Mouse (Mus musculus) right cerebral cortex, postnatal 36 days (tissue): Measurements from ENCODE around the gene Taf7l.

Experiments used
- DNase-seq, 2 experiments: peaks; one replicate each; pipeline ENCODE4 v3.0.0; 2022; ENCODE audit warnings: low spot score in 2 of 2, mixed read lengths in 1 of 2

Gene Taf7l

DNA sequence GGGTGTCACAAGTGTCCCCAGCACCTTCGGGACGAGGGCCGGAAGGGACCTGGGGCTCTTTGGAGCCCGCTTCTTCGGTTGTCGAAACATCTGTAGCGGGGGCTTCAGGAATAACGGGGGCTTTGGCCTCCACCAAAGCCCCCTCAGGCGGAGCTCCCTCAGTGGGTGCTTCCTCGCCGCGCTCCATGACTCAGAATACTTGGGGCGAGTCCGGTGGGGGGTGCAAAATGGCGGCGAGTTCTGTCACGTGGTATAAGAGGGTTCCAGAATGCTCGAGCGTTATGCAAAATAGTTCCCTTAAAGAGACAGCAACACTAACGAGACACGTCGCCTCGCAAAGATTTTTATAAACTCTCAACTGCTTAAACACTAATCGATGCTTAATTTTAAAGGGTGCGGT lies at the start of gene Taf7l:
Gene Taf7l, minus strand, starts transcription at position 201 of the 400 bp plus-strand sequence.
- DNase-seq: no peak

DNA sequence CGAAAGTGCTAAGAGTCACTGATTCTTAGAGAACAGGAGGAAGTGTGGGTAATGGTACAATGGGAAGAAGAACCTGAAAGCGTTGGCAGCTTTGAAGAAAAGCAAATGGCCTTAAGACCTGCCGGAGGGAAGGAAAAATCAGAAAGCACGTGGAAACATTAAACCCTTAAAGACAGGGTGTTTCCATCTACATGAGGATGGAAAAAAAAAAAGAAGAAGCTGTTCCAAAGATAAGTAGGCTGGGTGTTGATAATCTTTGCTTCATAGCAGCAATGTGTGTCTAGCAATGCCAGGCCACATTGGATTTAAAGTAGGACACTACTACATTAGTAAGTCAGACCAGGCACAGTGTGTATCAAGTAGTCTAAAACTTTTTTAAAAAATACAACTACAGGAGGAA lies 49.0 kb upstream of the Taf7l start:
- DNase-seq: no peak

DNA sequence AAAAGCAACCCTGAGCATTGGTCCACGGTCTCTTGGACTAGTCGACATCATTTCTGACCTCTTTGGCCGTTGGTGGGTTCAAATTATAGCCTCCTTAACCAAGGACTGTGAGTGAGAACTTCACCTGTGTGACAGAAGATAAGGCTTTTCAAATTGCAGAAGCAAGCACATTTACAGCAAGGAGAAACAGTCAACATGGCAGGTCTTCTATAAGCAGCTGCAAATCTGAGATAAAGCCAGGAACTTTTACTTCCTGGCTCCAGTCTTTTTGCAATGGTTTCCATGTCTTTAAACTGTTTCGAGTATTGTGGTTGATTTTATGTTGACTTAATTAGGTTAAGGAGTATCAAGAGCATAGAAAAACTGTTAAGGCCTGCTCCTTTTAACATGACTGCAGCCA lies 47.5 kb upstream of the Taf7l start:
- DNase-seq: no peak

DNA sequence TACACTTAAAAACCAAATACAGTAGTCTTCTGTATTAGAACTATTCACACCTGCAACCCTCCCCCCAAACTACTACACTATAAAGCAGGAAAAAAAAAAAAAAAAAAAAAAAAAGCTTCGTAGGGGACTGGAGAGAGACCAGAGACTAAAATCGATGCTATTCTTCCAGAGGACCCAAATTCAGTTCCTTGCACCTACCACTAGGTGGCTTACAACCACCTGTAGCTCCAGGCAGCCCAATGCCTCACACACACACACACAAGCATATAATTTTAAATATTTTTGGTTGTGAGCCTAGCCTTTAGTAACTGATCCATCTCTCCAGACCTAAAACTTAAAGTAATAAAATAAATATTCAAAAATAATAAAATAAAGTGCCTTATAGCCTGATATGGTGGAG lies 33.2 kb upstream of the Taf7l start:
- DNase-seq: no peak

DNA sequence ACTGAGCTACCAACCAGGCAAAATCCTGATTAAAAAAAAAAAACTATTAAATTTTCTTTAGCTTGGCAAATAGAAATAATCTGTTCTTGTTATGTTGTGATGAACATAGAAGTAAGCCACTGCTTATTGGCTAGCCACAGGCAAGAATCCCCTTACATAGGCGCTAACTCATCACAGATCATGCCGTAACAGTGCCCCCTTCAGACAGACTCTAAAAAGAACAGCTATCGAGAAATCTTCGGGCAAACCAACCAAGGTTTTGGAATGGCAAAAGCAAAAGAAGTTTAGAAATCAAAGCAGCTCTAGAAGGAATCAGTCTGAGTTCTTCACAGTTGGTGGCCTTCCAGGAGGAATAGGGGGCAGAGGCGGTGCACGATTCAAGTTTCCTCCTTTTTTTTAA lies 31.7 kb upstream of the Taf7l start:
- DNase-seq: no peak

DNA sequence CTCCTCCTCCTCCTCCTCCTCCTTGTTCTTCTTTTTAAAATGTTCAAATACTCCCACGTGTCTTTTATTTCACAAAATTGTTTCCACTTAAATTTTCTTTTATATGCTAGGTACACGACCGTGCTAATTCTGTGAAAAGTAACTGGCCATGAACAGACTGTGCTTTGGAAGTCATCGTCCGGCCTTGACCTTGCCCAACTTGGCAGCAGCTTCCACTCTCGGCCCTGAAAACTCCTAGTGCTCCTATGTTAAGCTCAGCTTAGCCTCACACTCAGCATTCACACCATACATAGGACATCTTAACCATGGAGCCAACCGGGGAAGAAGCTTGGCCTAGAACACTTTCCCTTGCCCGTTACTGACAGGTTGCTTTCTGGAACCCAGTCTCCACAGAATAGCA lies 24.4 kb upstream of the Taf7l start:
- DNase-seq: no peak

DNA sequence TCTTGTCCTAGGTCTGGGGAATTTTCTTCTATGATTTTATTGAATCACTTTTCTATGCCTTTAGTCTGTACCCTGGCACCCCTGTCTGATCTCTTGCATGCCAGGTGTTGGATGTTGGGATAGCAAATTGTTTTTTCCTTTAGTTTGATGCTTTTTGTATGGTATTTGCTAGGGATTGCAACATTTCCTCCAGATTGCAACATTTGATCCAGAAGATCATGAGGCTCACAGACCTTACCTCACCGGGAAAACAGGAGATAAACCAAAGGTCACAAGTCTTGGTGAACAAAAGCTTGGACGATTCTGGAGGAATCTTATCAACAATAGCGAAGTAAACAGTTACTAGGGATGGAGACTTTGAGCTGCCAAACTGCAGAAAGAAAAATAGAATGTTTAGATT lies 5.4 kb upstream of the Taf7l start:
- no peak for DNase-seq

DNA sequence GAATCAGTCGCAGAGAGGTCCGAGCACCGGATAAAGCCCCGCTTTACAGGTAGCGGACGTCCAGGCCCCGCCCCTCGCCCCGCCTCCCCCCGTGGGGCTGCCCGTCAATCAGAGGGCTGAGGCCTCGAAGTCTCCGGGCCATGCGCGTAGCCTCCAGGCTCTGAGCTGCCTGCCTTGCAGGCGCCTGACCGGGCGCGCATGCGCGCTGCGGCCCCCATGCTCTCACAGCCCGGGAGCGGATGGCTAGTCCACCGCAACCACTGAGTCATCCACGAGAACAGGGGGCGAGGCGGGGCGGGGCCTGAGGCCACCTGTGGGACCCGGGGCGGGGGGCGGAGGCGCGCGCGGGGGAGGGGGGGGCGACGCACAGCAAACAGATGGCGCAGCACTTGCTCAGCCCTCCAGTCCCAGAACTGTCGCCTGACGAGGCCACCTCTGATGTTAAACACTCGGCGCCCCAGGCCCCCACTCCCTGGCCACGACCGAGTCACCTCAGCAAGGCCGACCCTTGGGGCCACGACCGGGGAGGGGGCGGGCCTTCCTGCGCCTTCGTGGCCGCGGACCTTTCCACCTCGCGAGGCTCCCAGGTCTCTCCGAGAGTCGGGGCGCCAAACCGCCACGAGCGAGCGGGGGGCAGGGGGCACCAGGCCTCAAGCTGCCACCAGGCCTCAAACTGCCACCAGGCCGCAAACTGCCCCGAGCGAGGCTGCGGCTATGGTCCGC lies 1.1 kb downstream of the Taf7l start:
- DNase-seq: no peak

DNA sequence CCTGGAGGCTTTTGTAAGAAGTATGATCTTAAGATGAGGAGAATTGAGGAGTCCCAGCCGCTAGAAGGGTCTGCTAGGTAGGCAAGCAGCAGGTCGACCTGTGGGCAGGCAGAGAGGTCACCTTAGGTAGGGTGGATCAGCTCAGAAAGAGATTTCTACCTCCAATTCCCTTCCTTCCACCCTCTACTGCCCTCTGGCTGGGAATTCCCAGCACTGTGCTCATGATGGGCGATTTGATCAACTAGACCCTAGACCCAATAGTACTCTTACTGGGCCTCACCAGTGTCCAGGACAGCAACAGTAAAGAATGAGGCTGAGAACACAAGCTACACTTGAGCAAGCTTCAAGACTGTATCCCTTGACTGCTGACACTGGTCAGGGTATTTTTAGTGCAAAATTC lies 49.0 kb downstream of the Taf7l start:
- DNase-seq: no peak

DNA sequence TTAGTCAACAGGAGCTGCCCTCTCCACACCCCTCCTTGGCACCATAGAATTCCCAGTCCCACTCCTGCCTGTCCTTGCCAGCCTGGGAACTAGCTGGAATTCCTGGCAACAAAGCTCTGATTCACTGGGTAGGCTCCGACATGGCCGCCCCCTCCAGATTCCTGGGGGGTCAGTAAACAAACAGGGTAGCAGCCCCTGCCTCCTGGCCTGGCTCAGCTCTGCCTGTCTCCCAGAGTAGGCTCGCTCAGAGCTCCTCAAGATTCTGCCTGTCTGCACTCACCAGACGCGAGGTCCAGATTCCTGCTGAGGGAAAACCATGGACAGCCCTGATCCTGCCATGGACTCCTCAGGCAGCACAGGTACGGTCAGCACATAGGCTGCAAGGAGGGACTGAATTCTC lies 49.5 kb downstream of the Taf7l start:
- no peak for DNase-seq

DNA sequence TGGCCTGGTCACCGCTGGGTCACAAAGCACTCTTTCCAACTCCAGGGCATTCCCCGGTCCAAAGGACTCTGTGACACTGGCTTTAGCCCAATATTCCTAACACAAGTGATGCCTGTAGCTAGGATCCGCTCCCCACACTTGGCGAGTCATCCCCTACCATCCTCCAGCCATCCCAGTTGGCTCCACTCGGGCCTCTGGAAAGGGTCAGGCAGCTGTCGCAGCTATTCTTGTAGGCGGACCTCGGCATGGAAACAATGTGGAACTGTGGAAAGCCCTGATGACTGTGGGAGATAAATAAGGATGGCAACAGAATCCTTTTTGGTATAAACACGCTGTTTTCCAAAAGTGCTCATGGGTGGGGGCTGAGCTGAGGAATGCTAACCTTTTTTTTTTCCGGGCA lies 50.5 kb downstream of the Taf7l start:
- no peak for DNase-seq

DNA sequence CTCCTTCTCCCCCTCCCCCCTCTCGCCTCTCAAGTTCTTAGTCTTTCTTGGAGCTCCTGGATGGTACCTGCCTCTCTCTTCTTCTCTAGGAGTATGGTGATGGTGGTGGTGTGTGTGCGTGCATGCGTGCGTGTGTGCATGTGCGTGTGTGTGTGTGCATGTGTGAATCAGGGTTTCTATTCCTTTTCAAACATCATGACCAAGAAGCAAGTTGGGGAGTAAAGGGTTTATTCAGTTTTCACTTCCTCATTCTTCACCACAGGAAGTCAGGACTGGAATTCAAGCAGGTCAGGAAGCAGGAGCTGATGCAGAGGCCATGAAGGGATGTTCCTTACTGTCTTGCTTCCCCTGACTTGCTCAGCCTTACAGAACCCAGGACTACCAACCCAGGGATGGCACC lies 52.0 kb downstream of the Taf7l start:
- no peak for DNase-seq

DNA sequence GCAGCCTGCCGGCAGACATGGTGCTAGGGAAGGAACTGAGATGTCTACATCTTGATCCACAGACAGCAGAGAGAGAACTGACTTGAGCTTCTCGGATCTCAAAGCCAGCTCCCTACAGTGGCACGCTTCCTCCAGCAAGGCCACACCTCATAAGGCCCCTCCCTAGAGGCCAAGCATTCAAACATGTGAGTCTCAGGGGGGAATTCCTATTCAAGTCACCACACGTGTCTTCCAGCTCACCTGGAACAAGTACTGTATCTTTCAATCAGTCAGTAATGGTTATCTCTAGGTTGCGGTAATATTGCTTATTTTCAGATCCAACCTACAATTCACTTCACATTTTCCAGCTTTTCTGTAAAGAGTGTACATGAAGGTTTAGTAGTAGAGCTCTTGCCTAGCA lies 56.2 kb downstream of the Taf7l start:
- DNase-seq: no peak

DNA sequence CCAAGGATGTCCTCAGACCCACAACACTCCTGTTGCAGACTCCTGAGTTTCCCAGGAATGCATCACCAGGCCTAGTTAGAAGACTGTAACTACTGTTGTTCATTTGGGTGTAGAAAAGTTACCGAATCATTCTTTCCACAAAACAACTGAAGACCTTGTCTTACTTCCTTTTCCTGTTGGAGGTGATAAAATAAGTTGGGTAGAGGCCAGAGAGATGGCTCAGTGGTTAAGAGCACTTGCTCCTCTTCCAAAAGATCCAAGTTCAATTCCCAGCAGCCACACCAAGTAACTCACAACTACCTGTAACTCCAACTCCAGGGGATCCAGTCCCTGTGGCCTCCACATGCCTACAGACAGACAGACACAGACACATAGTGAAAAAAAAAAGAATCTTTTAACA lies 64.2 kb downstream of the Taf7l start:
- DNase-seq: no peak
